Mouse (Mus musculus) urinary bladder, postnatal 10 days (tissue): ENCODE measurements around the gene Mvb12b.
A peak's percentile ranks its signal among the peaks of the same experiment; 100 is the strongest.

Experiments
- DNase-seq: peaks from one replicate; pipeline ENCODE4 v3.0.0; 2022; ENCODE audit warnings: low spot score

The Mvb12b gene

DNA sequence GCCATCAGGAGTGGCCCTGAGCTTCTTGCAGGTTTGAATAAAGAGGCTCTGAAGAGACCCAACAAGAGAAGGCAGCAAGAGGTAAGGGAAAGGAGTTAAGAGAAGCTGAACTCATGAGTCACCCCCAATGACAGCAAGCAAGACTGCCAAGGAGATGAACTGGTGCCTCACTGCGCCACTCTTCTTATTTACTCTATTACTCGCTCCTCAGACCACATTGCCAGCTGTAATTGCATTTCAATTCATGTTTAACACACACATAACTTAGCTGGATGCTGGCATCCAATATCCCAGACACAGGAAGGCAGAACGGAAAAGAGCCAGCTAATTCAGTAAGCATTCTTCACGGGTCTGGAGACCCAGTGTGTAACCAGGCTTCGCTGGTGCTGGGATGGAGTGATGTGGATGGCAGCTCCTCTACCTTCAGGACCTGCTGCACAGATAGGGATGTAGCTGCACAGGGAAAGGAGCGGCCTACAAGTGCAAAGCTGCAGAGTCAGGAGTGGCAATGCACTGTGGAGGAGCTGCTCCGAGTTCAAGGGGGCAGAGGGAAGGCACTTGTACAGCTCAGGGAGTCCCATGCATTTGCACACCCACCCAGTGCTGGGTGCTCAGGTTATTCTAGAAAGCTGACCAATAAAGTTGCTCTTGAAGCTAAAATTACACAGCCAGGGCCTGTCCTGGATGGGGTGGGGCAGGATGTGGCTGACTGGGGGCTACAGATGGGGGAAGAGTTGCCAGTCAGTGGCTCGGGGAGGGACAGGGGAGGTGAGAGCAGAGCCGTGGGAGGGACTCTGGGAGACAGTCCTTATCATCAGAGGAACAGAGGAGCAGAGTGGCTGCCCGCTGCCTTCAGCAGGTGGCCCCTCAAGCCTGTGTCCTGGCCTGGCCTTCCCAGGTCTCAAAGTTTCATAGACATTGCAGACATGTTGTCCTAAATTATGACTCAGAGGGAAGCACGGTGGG is 34.5 kb downstream of the Mvb12b start:
- DNase-seq = no peak

DNA sequence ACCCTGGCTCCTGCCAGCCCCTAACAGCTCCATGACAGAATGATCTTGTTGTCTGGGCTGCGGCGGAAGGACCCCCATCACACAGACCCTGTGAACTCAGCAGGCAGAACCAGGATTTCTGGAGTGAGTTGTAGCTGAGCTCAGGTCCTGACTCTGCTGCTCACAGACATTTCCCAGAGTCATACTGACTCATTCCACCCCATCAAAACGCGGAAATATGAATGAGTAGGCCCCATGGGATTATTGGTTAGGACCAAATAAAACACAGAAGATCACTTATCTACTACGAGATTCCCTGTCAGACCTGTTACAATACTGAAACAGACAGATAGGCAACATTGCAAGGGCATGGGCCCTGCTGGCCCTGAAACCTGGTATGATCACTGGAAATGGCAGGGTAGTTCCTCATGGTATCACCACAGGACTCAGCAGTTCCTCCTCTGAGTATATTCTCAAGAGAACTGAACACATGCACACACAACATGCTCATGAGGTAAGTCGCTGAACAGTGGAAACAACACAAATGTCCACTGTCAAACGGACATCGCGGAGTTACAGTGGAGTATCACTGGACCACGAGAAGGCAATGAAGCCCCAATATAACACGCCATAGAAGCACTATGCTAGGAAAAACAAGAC is 40.4 kb downstream of the Mvb12b start:
- DNase-seq = no peak

DNA sequence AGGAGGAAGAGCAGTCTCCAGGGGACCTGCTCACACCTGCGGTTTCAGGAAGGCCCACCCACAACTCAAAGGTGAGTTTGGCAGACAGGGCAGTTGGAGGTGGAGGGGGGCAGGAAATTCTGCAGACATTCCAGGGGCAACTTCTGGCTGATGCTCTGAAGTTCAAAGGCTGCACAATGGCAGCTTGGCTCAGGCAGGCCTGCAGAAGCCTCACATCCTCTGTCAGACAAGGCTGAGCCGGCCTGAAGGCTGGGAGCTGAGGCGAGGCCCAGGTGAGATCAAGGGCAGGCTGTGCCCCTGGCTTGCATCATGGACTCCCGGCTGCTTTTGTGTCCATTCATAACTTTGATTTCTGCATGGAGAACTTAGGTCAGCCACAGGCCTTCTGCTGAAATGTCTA is 41.1 kb downstream of the Mvb12b start:
- no peak for DNase-seq

DNA sequence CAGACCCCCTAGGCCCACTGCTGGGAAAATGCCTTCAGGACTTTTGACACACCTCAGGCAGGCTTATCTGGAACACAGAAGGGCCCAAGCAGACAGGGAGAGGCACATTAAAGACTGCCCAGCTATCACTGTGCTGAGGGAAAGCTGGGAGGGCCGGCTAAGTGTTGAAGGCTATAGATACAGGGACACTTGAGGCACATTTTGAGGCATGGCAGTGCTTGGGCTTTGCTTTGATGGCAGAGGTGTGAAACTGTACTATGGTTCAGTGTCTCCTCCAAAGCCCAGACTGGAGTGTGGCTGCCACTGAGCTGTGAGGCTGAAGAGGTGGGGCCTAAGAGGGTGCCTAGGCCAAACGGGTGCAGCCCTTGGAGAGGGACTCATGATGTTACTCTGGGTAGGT is 44.1 kb downstream of the Mvb12b start:
- DNase-seq = no peak

DNA sequence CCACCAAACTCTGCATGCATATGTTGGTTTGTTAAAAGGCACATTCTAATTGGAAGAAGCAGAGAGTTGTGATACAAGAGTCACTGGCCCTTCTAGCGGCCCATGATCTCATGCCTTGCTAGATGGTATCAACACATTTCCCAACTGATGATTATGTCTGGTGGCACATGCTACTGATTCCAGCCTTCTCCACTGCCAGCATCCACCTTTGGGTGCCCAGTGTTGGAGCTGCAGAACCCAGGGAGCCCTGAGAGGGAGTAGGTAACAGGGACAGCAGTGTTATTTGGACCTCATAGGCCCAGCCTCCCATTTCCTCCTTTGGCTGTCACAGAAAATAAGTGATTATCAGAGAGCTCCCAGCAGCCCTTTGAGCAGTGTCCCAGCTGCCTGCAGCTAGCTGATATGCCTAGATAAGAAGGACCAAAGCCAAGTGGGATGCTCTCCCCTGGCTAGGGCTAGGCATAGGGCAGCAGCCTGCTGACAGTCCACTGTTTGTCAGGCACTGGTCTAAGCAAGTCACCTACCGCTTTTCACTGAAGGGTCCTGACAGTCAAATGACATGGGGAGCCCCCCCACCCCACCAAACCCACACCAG is 44.7 kb downstream of the Mvb12b start:
- DNase-seq = no peak

DNA sequence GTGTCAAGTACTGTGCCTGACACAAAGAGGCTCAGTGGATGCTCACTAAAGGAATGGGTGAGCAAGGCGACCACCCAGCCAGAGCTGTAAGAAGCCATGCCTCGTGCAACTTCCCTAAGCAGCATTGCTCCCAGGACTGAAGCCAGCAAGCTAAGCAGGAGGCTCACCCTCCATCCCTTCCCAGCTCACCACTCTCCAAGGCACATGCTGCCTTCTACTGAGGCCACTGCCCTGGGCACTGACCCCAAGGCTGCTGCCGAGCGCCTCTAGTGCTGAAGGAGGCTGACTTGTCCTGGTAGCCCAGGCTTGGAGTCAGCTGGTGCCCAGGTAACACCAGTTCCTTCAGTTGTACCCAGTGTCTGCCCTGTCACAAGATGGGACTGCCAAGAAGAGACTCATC is 45.8 kb downstream of the Mvb12b start:
- DNase-seq = no peak

DNA sequence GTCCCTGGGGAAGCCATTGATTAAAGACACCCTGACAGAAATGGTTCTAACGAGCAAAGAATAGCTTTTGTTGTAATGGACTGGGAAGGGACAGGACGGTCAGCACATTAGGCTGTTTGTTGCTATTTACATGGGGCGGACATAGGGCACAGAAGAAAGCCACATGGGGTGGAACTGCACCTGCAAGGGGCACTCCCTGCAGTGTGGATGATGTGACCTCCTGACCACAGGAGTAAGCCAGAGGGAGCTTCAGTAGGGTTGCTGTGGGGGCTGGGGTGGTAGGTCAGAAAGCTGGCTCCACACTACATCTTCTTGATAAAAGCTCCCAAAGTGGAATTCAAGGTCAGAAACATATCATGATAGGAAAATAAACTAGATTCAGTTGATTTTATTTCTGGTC is 47.3 kb downstream of the Mvb12b start:
- DNase-seq = no peak

DNA sequence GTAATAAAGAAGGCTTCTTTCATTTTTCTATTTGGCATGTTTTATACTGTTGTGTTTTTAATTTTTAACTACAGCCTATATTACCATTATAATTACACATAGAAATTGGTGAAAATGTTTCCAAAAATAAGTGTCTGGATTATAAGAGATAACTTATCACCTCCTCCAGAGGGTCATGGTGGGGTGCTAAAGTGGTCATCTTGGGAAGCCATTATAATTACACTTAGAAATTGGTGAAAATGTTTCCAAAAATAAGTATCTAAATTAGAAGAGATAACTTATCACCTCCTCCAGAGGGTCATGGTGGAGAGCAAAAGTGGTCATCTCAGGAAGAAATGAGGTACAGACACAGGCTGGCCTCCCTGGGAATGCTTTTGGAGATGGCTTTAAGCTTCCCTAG is 48.5 kb downstream of the Mvb12b start:
- no peak for DNase-seq

DNA sequence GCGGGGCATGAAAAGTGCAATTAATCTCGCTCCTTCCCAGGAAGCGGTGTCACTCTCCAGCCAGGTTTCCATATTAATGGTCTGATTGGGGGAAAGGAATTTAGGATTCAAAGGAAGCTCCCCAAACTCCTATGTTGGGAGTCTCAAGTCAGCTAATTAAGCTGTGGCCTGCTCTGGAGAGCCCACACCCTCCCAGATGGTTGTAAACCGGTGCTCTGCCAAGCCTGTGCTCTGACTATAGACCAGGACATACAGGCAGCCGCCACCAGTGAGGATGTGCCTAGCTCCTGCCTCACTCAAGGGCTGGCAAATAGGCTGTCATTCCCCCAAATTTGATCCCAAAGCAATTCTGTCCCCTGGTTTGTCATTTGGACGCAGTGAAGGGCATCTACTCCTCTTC is 50.4 kb downstream of the Mvb12b start:
- DNase-seq = no peak

DNA sequence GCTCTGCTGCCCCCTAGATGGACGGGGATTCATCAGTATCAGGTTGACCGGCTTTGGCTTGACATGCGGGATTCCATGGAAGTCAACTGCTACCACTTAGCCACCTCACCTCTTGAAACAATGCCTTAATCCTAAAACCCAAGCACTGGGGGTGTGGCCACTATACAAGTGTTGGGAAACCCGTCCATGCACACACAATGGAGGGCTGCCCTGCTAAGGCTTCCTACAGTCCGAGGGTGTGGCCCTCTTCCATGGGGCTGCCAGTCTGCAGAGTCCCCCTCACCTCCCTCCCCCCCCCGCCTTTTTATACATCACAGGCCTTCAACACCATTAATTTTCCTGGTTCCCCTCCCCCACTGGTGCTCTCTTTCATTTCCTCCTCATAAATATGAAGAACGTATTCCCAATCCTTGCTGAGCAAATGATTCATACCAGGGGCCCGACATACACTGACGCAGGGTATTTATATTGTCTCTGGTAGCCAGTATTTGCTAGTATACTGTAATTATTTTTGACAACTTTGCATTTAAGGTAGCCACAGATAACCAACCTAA is 51.0 kb downstream of the Mvb12b start:
- no peak for DNase-seq

DNA sequence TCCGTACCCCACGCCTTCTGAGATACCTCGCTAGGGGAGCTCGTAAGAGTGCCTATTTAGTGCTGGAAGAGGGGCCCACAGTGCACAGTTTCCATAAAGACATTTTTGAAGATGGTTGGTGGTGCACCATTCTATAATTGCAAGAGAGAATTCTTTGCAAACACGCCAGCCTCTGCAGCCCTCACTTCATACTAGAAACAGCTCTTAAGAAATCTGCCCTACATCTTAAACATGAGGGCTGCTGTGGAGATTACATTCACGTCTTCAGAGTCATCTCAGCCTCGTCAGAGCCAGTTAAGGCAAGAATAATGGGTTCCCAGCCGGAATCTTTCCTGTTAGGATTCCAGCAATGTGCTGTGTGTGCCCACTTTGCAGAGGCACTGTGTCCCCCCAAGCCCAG is 52.7 kb downstream of the Mvb12b start:
- DNase-seq = no peak

DNA sequence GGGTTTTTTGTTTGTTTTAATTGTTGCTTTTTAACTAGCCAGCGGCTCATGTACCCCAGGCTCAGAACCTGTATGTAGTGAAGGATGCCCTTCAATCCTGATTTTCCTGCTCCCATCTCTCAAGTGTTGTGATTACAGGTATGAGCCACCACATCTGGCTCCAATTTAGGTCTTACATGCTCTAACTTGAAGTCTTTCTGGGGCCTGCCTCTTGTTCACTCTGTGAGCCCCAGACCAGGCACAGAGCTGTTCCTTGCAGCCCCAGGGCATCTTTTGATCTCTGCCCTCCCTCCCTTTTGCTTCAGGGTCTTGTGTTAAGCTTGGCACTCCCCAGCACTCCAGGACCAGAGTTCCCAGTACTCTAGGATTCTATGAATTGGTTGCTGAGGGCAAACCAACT is 53.8 kb downstream of the Mvb12b start:
- DNase-seq = no peak

DNA sequence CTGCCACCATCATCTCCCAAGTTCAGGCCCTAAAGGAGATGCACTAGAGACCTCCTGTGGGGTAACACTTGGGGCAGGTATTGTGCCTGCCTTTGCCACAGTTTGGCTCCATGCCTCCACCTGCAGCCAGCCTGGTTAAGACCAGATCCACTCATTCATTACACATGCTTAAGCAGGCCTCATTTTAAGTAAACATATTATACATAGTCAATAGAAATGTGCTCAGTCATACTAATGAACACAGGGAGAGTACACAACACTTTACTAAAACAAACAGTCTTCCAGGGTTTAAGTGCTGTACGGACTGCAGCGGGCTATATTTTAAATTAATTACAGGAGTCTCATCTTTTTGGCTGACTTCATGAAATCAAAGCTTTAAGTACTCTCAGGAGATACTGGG is 57.9 kb downstream of the Mvb12b start:
- DNase-seq = no peak

DNA sequence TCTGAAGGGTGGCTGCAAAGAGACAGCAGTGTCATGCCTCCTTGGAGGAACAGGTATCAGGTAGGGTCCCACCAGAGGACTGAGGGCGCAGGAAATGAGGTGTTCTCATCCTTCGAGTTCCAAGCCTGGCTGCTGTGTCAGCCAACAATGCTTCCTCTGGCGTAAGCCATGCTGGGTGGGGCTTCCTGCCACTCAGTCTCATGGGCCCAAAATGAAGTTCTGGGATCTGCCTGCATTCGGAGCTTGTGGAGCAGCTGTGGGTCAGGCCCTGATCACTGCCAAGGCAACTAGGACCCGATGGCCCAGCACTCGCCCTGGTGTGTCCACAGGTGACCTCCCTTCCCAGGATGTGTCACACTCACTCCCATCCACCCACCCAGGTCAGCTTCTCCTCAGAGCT is 61.0 kb downstream of the Mvb12b start:
- DNase-seq = no peak

DNA sequence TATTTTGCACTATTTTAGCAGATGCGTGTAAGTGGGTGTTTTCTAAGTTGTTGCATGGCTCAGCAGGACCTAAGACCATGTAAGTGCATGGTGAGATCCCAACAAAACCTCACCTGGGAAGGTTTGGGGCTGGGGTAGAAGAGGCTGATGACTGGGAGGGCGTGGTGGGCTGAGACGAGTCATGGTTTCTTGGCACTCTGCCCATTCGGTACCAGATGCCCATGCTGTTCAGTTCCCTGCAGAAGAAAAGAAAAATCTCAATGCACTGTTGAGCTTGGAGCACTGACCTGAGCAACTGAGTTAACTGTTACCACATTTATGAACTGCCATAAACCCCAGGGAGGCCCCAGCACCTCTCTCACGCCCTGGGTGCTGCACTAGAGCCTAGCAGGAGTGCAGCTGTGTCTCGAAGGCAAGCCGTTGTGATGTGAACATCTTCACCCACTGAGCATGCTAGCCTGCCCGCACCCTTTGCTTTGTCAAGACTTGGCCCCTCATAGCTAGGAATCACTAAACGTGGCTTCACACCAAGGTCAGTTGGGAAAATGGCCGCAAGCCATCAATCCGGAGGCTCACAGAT is 62.7 kb downstream of the Mvb12b start:
- DNase-seq = no peak

DNA sequence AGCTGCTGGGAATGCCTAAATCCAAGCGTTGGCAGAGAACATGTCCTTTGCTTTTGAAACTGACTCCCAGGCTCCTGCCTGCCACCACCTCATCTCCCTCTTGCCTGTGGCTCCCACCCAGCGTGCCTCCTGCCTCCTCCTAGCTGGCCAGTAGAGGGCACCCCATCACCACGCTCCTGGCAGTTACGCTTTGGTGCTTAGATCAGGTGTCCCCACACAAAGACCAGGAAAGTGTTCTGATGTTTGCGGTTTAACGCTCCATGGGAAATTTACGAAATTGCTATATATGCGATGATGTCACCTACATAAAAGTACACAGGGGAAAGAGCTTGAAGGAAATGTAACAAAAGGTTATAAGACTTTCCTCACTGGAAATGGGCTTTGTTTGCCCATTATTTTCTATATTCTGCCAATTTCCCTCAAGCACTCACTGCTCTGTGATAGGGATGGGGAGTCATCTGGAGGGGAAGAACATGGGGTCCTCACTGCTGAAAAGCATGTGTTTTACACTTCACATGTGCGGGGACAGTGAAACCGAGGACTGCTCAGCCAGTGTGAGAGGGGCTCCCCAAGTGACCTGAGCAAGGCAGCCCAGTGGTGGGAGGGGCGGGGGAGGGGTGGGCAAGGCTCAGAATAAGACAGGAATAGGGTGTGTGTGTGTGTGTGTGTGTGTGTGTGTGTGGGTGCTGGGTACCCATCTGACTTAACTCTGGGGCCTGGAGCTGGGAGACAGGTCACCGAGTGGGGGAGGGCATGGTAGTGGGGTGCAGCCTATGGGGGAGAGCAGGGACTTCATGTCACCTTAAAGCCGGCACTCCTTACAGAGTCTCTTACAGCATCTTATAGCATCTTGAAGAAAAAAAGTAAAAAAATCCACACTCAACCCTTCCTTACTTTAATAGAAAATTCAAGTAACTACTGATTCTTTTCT is 65.8 kb downstream of the Mvb12b start:
- DNase-seq = peak; percentile 52

DNA sequence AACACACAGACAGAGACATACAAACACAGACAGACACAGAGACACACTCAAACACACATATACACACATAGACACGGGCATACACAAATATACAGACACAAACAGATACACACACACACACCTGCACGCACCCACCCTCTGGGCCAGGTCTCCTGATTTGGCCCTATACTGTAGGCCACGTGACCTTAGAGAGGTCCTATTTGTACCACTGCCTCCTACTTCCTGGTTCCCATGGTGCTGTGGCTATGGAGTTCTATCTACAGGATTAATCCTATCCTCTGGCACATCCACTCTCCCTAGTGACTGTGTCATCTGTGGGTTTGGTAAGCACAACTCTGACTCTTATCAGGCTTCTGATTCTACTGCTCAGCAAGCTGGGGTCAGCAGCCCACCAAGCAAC is 67.3 kb downstream of the Mvb12b start:
- DNase-seq = no peak

DNA sequence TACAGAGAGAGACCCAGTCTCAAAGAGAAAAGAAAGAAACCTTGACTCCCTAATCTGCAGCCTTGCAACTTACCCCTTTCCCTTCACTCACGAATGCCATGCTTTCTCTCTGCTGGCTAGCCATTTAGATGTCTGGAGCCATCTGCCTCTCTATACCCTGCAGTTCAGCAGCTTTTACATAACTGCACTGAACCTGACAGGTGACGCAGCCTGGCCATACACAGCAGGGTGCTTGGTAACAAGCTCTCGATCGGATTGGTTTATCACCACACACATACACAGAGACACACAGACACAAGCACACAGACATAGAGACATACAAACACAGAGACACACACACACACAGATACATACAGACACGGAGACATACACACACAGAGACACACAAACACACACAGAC is 67.7 kb downstream of the Mvb12b start:
- DNase-seq = no peak

DNA sequence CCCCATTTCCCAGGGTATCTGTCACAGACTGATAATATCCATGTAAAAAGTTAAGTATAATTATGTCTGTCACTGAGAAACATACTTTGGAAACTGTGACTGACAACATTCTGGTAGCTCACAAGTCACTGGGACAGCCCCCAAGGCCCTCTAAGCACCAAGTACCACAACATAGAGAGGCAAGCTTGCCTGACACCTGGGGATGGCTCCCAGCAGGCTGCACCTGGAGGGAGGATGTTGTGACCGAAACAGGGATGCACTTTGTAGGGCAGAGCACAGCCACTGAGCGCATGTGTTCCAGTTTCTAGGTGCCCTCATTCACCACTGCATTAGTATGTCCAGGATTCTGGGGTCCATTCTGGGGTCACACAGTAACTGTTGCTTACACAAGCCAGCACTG is 69.4 kb downstream of the Mvb12b start:
- DNase-seq = no peak

DNA sequence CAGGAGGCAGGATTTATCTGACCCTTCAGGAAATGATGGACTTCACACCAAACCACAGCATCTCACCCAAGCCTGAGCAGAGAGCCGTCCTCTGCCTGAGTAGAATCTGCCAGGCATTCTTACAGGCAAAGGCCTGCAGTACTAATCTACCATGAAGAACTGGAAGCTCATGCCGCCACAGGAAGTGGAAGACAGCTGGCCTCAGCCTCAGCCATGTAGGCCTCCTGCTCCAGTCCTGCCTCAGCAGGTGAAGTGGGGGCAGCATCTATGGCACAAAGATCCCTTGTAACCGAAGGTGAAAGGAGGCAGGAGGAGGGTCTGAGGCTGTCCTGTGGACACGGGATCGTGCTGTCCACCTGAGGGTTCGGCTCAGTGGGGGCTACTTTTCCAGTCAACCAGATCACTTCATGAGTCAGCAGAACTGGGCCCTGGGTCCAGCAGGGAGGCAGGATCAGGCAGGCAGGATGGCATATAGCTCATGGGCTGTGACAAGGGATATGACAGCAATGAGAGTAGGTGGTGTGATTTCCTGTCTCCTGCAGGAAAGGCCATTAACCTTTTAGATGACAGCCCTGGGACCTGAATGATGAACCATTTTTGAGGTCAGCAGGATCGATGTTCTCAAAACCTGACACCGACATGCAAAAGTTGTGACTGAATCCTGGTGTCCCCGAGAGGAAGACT is 69.9 kb downstream of the Mvb12b start:
- no peak for DNase-seq

DNA sequence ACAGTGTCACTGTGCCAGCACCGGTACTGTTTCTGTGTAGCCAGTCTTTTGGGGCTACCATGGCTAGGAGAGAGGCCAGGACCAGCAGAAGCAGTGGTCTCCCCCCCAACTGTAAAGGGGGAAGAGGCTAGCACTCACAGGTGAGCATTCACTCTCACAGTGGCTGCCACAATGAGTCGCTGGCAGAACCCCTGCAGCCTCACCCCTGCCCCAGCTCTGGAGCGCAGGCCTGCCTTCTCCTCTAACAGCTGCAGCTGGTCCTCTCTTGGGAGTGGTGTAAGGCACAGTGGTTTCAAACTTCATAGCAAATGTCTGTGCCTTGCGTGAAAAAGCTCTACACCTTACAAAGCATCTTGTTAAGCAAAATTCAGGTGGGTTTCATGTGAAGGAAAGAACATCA is 70.7 kb downstream of the Mvb12b start:
- no peak for DNase-seq
